Mouse (Mus musculus): ENCODE data around the gene Il2rb. TPM values are rescaled to one million over a fixed set of nuclear protein-coding genes. Genes with fewer than 3 reads are reported as not detected.

The Il2rb gene
- total RNA-seq, 2 experiments from 2014 or later: not detected

- intact Hi-C loops (cut with DNase I): no loop called here
These were observed 8.5 kb downstream of the Il2rb start for GRCm38 (mm10) chr15:78486564-78486963.

GRCm38 (mm10) chr15:78483311-78483710, 11.8 kb downstream of the Il2rb start:
- intact Hi-C loops (cut with DNase I): no loop called here
- no peak for DNase-seq

More at GRCm38 (mm10) chr15:78486564-78486963, 8.5 kb downstream of the Il2rb start:
- no peak for DNase-seq

GRCm38 (mm10) chr15:78482518-78482917, 12.6 kb downstream of the Il2rb start:
- intact Hi-C loops (cut with DNase I): no loop called here
- DNase-seq: no peak

GRCm38 (mm10) chr15:78481448-78482000, 13.5 kb downstream of the Il2rb start:
- no peak for DNase-seq
- intact Hi-C loops (cut with DNase I): no loop called here

- intact Hi-C loops (cut with DNase I): no loop called here
These were observed 14.1 kb downstream of the Il2rb start for GRCm38 (mm10) chr15:78480991-78481390.

GRCm38 (mm10) chr15:78480111-78480510, 15.0 kb downstream of the Il2rb start:
- DNase-seq: no peak

More at GRCm38 (mm10) chr15:78480991-78481390, 14.1 kb downstream of the Il2rb start:
- DNase-seq: no peak

GRCm38 (mm10) chr15:78479470-78479869, 15.6 kb downstream of the Il2rb start:
- DNase-seq: no peak
- intact Hi-C loops (cut with DNase I): no loop called here

More at GRCm38 (mm10) chr15:78480111-78480510, 15.0 kb downstream of the Il2rb start:
- intact Hi-C loops (cut with DNase I): no loop called here

- intact Hi-C loops (cut with DNase I): no loop called here
- DNase-seq: no peak
These were observed 17.0 kb downstream of the Il2rb start for GRCm38 (mm10) chr15:78478073-78478472.

- intact Hi-C loops (cut with DNase I): no loop called here
- no peak for DNase-seq
These were observed 18.2 kb downstream of the Il2rb start for GRCm38 (mm10) chr15:78476878-78477277.

- DNase-seq: no peak
- intact Hi-C loops (cut with DNase I): no loop called here
These were observed 19.5 kb downstream of the Il2rb start for GRCm38 (mm10) chr15:78475604-78476031.

- no peak for DNase-seq
- intact Hi-C loops (cut with DNase I): no loop called here
These were observed 21.6 kb downstream of the Il2rb start for GRCm38 (mm10) chr15:78473442-78473841.

GRCm38 (mm10) chr15:78471902-78472301, 23.2 kb downstream of the Il2rb start:
- no peak for DNase-seq
- intact Hi-C loops (cut with DNase I): no loop called here

GRCm38 (mm10) chr15:78470495-78471276, 24.4 kb downstream of the Il2rb start:
- intact Hi-C loops (cut with DNase I): no loop called here

GRCm38 (mm10) chr15:78468379-78468937, 26.6 kb downstream of the Il2rb start, which contains the start of gene Tmprss6:
TSS of gene Tmprss6 (minus strand) at chr15:78468634.
- intact Hi-C loops (cut with DNase I): no loop called here
- no peak for DNase-seq

More at GRCm38 (mm10) chr15:78470495-78471276, 24.4 kb downstream of the Il2rb start:
- no peak for DNase-seq

GRCm38 (mm10) chr15:78467570-78467969, 27.5 kb downstream of the Il2rb start:
- intact Hi-C loops (cut with DNase I): no loop called here
- no peak for DNase-seq

- no peak for DNase-seq
- intact Hi-C loops (cut with DNase I): no loop called here
These were observed 28.3 kb downstream of the Il2rb start for GRCm38 (mm10) chr15:78466809-78467208.

- intact Hi-C loops (cut with DNase I): no loop called here
- DNase-seq: no peak
These were observed 32.1 kb downstream of the Il2rb start for GRCm38 (mm10) chr15:78462981-78463380.

- intact Hi-C loops (cut with DNase I): no loop called here
- no peak for DNase-seq
These were observed 37.9 kb downstream of the Il2rb start for GRCm38 (mm10) chr15:78457193-78457592.

GRCm38 (mm10) chr15:78456051-78456450, 39.0 kb downstream of the Il2rb start:
- peak in 1 of 2 experiments; percentile 56 for DNase-seq
- intact Hi-C loops (cut with DNase I): no loop called here

- DNase-seq: no peak
- intact Hi-C loops (cut with DNase I): no loop called here
These were observed 39.9 kb downstream of the Il2rb start for GRCm38 (mm10) chr15:78455168-78455567.

GRCm38 (mm10) chr15:78452929-78453328, 42.1 kb downstream of the Il2rb start:
- intact Hi-C loops (cut with DNase I): no loop called here
- no peak for DNase-seq
